16 mouse cellular contexts compared by ENCODE assay signal in the genomic region with DNA sequence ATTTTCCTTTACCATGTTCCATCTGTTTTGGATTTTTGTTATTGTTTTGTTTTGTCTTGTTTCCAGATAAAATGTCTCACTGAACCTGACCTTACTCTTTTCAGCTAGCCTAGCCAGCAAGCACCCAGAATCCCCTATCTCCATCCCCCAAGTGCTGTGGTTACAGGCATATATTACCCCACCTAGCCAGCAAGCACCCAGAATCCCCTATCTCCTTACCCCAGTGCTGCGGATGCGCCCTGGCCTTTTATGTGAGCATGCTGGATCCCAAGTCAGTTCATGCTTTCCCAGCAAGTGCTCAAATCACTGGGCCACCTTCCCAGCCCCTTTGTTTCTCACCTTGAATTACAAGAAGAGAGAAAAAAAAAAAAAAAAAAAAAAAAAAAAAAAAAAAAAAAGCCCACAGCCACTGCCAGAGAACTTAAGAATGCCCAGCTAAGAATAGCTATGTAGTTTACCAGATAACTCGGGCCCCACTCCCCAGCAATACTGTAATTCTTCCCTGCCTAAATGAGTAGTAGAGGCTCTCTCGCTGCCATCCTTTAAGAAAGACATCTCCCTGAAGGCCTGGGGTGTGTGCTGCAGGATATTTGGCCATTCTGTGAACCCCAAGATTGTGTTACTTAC.
"Had no signal": no experiment of that assay in that cellular context is flagged by ENCODE, and none has a peak within 500 bp of the region (broad histone marks: within the 10 kb centered on the region; RNA-seq: fewer than 3 reads in every experiment).

No protein-coding gene starts in this region.

- DNase-seq: kidney, postnatal 10 days; kidney, postnatal 4 days; left cerebral cortex, postnatal 4 days; lung, embryonic 14.5 days; lung, postnatal 10 days; lung, postnatal 4 days; midbrain, embryonic 14.5 days; right cerebral cortex, adult 18-20 months; thymus, postnatal 4 days had no signal

- H3K4me3 ChIP-seq: layer of hippocampus, adult 2 months; limb, embryonic 13.5 days; midbrain, embryonic 10.5 days; myocyte; neural tube, embryonic 15.5 days had no signal

- H3K27me3 ChIP-seq: limb, embryonic 13.5 days; neural tube, embryonic 15.5 days had no signal

- H3K27ac ChIP-seq: layer of hippocampus, adult 2 months; limb, embryonic 13.5 days; liver, embryonic 14.5 days; midbrain, embryonic 10.5 days; neural tube, embryonic 15.5 days; stomach, postnatal 0 days had no signal

- H3K4me2 ChIP-seq: limb, embryonic 13.5 days; lung, embryonic 14.5 days; neural tube, embryonic 15.5 days had no signal

- H3K9me3 ChIP-seq: limb, embryonic 13.5 days; midbrain, embryonic 10.5 days; neural tube, embryonic 15.5 days had no signal

- H3K9ac ChIP-seq: limb, embryonic 13.5 days; liver, embryonic 14.5 days; lung, embryonic 14.5 days; neural tube, embryonic 15.5 days had no signal
